Mouse (Mus musculus) erythroblast, embryonic 14.5 days (primary cell): Measurements from ENCODE around the gene Robo1. TPM values are rescaled to one million over a fixed set of nuclear protein-coding genes. Genes with fewer than 3 reads are reported as not detected.

Experiments used
- H3K27me3 ChIP-seq: 2 replicates; pipeline ENCODE4 v1.6.1; 2012; ENCODE audit warnings: inconsistent platforms; ENCODE audit not compliant: control insufficient read depth
- H3K36me3 ChIP-seq: 2 replicates; pipeline ENCODE4 v1.6.1; 2012; ENCODE audit warnings: mild to moderate bottlenecking, inconsistent platforms; ENCODE audit not compliant: control insufficient read depth
- H3K4me1 ChIP-seq: 2 replicates; pipeline ENCODE4 v1.6.1; 2012; ENCODE audit warnings: inconsistent platforms; ENCODE audit not compliant: control insufficient read depth
- H3K4me3 ChIP-seq: replicated peaks from 2 replicates; pipeline ENCODE3; 2012; ENCODE audit warnings: moderate library complexity, mild to moderate bottlenecking, inconsistent platforms
- H3K9me3 ChIP-seq: 2 replicates; pipeline ENCODE4 v1.6.1; 2012; ENCODE audit warnings: low read length, inconsistent platforms, mixed read lengths; ENCODE audit not compliant: control insufficient read depth
- GATA1 ChIP-seq: IDR thresholded peaks from 2 replicates; pipeline ENCODE4 v1.6.1; 2012; ENCODE audit warnings: low read length, inconsistent platforms, mixed read lengths
- TAL1 ChIP-seq: IDR thresholded peaks from 3 replicates; pipeline ENCODE4 v1.6.1; 2012; ENCODE audit warnings: low read length, inconsistent platforms, mixed read lengths
- polyA plus RNA-seq: library from polyadenylated mRNA; stranded (reverse); fragments of >175 nt; gene quantifications from 2 replicates; pipeline ENCODE4 v1.2.3, GENCODE M21; 2012

The Robo1 gene
- polyA plus RNA-seq, 1 experiment = not detected

DNA sequence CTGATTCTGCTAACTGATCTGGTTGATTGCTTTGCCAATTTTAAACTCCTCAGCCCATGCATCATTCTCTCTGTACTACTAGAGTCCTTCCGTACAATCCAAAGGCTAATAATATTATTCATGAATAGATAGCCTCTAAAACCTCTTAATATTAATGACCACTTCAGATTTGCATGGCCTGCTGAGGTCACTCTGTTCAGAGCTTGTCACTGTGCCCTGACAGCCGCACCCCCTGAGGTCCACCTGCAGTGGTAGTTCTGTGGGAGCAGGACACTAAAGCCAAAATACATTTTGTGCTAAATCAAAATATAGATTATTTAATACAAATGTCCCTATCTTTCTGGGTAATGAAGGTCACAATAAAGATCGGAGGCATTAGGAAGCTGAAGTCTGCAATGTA lies 631.8 kb downstream of the Robo1 start:
- Histone ChIP-seq H3K4me3 (no peak overlapping the region), H3K27me3 (no peaks in the 10 kb centered on the region), H3K9me3 (no peaks in the 10 kb centered on the region; the same call in 1 of the 2 replicates), H3K4me1 (no peaks in the 10 kb centered on the region), H3K36me3 (no peaks in the 10 kb centered on the region)
- TF ChIP-seq TAL1 (no peak), GATA1 (no peak)

DNA sequence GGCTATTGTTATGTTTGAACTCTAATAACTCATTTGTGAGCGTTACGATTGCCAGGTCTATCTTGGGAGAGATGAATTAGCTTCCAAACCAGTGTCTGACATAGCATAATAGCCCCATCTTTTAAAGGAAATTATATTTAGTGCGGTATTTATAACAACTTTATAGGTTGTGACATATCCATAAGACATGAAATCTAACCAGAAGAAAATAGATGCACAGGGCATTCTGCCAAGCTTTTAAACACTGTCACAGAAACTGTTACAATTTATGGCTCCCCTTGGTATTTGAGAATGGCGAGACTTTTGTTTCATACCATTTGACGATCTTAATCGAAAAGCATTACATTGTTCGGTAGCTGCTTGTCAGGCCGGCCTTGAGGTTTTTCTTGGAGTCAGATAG lies 632.7 kb downstream of the Robo1 start:
- Histone ChIP-seq H3K4me3 (no peak overlapping the region), H3K27me3 (no peaks in the 10 kb centered on the region), H3K36me3 (no peaks in the 10 kb centered on the region), H3K9me3 (no peaks in the 10 kb centered on the region; the same call in 1 of the 2 replicates), H3K4me1 (no peaks in the 10 kb centered on the region)
- TF ChIP-seq GATA1 (no peak), TAL1 (no peak)

DNA sequence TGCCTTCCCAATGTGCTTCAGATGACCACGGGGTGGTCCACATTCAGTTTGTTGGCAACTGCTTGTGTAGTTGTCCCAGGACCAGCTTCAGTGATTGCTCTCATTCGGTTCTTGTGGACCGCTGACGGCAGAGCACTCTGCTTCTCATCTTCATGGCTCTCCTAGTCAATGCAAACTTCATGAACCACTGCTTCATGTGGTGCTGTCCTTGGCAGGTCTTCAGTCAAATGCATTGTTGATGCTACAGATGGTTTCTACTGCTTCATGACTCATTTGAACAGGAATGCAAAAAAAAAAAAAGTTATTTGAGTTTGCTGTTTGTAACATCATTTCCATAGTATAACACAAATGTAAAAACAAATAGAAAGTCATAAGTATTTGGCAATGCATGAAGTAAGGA lies 636.3 kb downstream of the Robo1 start:
- no peaks in the 10 kb centered on the region for H3K27me3 ChIP-seq
- no peaks in the 10 kb centered on the region; the same call in 1 of the 2 replicates for H3K9me3 ChIP-seq
- H3K4me3 ChIP-seq = no peak overlapping the region
- no peaks in the 10 kb centered on the region for H3K36me3 ChIP-seq
- TF ChIP-seq TAL1 = no peak
- H3K4me1 ChIP-seq = no peaks in the 10 kb centered on the region

DNA sequence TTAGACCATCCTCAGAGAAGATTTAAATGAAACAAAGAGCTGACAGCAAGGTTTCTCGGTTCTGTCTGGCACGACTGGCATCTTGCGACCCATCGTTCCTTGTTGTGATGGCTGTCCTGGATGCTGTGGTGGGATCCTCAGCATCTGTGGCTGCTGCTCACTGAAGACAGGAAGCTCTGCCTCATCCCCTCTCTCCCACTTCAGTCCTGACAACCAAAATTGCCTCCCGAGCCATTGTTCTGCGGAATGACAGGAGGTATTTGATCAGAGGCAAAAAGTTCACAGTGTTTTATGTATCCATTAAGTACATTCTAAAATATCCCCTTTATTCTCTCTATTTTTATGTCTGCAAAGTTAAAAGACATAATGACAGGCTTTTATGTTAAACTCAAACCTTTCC lies 643.9 kb downstream of the Robo1 start:
- TF ChIP-seq GATA1 (no peak), TAL1 (no peak)
- no peak overlapping the region for H3K4me3 ChIP-seq
- no peaks in the 10 kb centered on the region for H3K4me1 ChIP-seq
- H3K27me3 ChIP-seq = no peaks in the 10 kb centered on the region
- peaks cover 2% of the 10 kb centered on the region; the same call in 1 of the 2 replicates for H3K9me3 ChIP-seq
- no peaks in the 10 kb centered on the region for H3K36me3 ChIP-seq

DNA sequence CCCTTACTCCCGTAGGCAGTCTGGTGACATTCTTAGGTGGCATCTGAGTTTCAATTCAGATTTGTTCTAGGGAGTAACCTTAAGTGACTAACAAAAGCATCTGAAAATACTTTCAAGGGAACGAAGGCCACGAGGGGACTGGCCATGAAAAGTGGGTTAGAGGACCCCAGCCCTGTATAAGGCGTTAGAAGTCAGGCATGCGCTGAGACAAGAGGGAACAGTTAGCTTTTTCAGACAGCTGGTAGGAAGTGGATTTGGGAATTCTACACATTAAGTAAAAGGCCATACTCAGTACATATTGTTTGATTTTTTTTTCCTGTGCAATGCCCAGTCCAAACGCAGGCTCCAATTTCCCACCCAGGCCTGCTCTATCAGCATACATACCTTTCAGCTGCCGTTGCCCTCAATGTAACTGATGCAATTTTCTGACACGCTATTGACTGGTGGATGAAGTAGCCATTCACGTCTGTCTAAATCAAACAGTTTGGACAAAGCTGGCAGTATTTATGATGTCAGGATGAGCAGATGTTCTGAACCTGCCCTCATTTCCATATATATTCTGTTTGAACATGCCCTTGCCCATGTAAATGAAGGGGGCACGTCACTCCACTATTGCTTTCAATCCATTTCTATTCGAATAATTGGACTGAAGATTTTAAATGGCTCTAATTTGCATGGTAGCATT lies 651.1 kb downstream of the Robo1 start:
- TF ChIP-seq TAL1 = no peak
- TF ChIP-seq GATA1 = no peak
- H3K4me3 ChIP-seq = no peak overlapping the region
- no peaks in the 10 kb centered on the region for H3K4me1 ChIP-seq
- no peaks in the 10 kb centered on the region; the same call in 1 of the 2 replicates for H3K36me3 ChIP-seq
- H3K9me3 ChIP-seq = peaks cover 7% of the 10 kb centered on the region
- H3K27me3 ChIP-seq = no peaks in the 10 kb centered on the region

DNA sequence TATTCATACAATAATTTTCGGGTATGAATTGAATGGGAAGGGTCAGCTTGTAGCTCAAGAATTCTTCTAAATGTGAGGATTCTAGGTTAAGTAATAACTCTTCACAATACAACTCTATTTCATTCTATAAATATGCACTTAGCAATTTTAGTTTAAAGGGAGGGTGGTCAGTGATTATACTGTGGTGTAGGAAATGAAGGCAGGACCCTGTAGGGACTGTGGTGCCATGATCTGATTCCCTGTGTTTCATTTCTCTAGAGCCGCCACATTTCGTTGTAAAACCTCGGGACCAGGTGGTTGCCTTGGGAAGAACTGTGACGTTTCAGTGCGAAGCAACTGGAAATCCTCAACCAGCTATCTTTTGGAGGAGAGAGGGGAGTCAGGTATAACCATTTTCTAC lies 651.7 kb downstream of the Robo1 start:
- Histone ChIP-seq H3K4me3 (no peak overlapping the region), H3K36me3 (no peaks in the 10 kb centered on the region; the same call in 1 of the 2 replicates), H3K9me3 (peaks cover 7% of the 10 kb centered on the region), H3K27me3 (no peaks in the 10 kb centered on the region), H3K4me1 (no peaks in the 10 kb centered on the region)
- TF ChIP-seq GATA1 (no peak), TAL1 (no peak)

DNA sequence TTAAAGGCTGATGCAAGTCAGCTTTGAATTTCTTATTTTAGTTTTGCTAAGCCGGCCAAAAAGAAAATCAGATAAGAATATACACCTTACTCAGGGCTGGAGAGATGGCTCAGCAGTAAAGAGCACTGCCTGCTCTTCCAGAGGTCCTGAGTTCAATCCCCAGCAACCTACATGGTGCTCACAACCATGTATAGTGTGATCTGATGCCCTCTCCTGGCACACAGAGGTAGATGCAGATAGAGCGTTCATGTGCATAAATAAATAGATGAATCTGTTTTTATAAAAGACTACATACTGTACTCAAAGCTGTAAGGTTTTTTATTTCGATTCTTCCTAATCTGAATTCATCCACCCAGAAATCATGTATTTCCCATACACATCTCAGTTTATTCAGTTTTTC lies 655.7 kb downstream of the Robo1 start:
- no peaks in the 10 kb centered on the region for H3K27me3 ChIP-seq
- H3K4me3 ChIP-seq = no peak overlapping the region
- H3K4me1 ChIP-seq = no peaks in the 10 kb centered on the region
- H3K9me3 ChIP-seq = peaks cover 7% of the 10 kb centered on the region
- TF ChIP-seq TAL1 = no peak
- TF ChIP-seq GATA1 = no peak
- H3K36me3 ChIP-seq = no peaks in the 10 kb centered on the region; the same call in 1 of the 2 replicates

DNA sequence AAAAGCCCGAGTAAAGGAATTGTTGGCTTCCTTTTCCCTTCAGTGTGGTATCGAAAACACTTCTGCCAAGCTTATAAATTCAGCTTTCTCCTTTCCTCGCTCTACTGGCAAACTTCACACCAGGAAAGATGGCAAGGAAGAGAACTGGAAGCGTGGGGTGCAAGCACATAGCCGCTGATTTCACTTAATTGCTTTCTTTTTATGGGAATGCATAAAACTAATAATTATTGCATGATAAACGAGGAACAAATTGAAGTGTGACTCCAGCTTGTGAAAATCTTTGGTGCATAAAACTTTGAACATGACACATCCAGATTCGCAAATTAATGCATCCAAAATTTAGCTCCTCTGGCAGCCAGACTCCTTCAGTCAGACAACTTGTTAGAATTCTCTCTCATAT lies 659.4 kb downstream of the Robo1 start:
- no peaks in the 10 kb centered on the region for H3K4me1 ChIP-seq
- no peaks in the 10 kb centered on the region for H3K27me3 ChIP-seq
- TF ChIP-seq TAL1 (no peak), GATA1 (no peak)
- H3K36me3 ChIP-seq = no peaks in the 10 kb centered on the region; the same call in 1 of the 2 replicates
- peaks cover 15% of the 10 kb centered on the region for H3K9me3 ChIP-seq
- no peak overlapping the region for H3K4me3 ChIP-seq

DNA sequence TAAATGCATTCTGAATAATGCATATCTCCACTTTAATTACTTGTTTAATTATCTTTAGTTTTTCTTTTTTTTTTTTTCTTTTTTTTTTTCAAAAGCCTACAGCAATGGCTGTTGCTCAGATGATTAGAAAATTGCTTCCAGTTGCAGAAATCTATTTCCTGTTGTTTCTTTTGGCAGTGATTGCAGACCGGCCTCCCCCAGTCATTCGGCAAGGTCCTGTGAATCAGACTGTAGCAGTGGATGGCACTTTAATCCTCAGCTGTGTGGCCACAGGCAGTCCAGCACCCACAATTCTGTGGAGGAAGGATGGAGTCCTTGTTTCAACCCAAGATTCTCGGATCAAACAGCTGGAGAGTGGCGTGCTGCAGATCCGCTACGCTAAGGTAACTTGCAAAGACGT lies 661.9 kb downstream of the Robo1 start:
- no peak for TF ChIP-seq TAL1
- TF ChIP-seq GATA1 = no peak
- Histone ChIP-seq H3K4me1 (no peaks in the 10 kb centered on the region), H3K9me3 (peaks cover 13% of the 10 kb centered on the region), H3K4me3 (no peak overlapping the region), H3K27me3 (no peaks in the 10 kb centered on the region), H3K36me3 (no peaks in the 10 kb centered on the region; the same call in 1 of the 2 replicates)

DNA sequence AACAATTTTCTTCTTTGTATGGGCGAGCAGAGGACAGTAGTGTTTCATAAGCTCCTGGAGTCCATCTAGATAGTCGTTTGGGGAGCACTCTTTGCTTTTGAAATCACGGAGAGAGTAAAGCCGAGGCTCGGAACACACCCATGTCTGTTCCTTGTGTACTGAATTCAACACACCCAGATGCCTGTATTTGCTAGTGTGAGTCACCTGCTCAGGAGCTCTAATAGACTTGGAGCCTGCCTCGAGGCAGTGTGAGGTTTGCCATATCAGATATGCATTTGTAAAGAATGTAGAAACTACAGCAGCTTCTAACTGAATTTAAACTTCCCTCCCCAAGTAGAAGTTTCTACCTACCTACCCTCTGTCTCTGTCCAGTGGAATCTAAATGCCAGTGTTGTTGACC lies 665.6 kb downstream of the Robo1 start:
- TF ChIP-seq TAL1 (no peak), GATA1 (no peak)
- Histone ChIP-seq H3K9me3 (peaks cover 13% of the 10 kb centered on the region), H3K27me3 (no peaks in the 10 kb centered on the region), H3K4me3 (no peak overlapping the region), H3K36me3 (no peaks in the 10 kb centered on the region; the same call in 1 of the 2 replicates), H3K4me1 (no peaks in the 10 kb centered on the region)
